Mouse (Mus musculus) liver, adult 2 months (tissue): ENCODE data around the gene Mcf2. TPM values are rescaled to one million over a fixed set of nuclear protein-coding genes. Genes with fewer than 3 reads are reported as not detected.
A peak's percentile ranks its signal among the peaks of the same experiment; 100 is the strongest.

ENCODE experiments used
- DNase-seq: peaks from one replicate; pipeline ENCODE4 v3.0.0-alpha.2; 2011; ENCODE audit warnings: low read depth, low spot score; ENCODE audit errors: extremely low read depth
- H3K27ac ChIP-seq: fragments of 200-500 bp; replicated peaks from 2 replicates; pipeline ENCODE4 v1.5.1; 2012; ENCODE audit warnings: low read depth, mild to moderate bottlenecking, control low read depth, inconsistent platforms, low read length; ENCODE audit not compliant: insufficient read depth
- H3K27me3 ChIP-seq: fragments of 200-500 bp; 2 replicates; pipeline ENCODE4 v1.6.1; 2012; ENCODE audit warnings: mild to moderate bottlenecking, moderate library complexity, low read length, inconsistent platforms; ENCODE audit not compliant: control insufficient read depth, insufficient read depth
- H3K36me3 ChIP-seq: fragments of 200-500 bp; 2 replicates; pipeline ENCODE4 v1.6.1; 2012; ENCODE audit warnings: low read length, inconsistent platforms; ENCODE audit not compliant: control insufficient read depth, insufficient read depth
- H3K4me1 ChIP-seq: fragments of 200-500 bp; 2 replicates; pipeline ENCODE4 v1.6.1; 2011; ENCODE audit warnings: low read length; ENCODE audit not compliant: control insufficient read depth, insufficient read depth
- H3K4me3 ChIP-seq: fragments of 200-500 bp; 2 replicates; pipeline ENCODE4 v1.5.1; 2011; ENCODE audit warnings: low read depth, mild to moderate bottlenecking, control low read depth, low read length, moderate library complexity; ENCODE audit not compliant: insufficient read depth
- H3K79me2 ChIP-seq: fragments of 200-500 bp; 2 replicates; pipeline ENCODE4 v1.6.1; 2012; ENCODE audit warnings: inconsistent platforms, mild to moderate bottlenecking, low read length, moderate library complexity; ENCODE audit not compliant: control insufficient read depth, insufficient read depth
- H3K9ac ChIP-seq: fragments of 200-500 bp; 2 replicates; pipeline ENCODE4 v1.6.1; 2012; ENCODE audit warnings: low read depth, mild to moderate bottlenecking, control low read depth, inconsistent platforms, low read length
- CTCF ChIP-seq: fragments of 200-500 bp; IDR thresholded peaks from 2 replicates; pipeline ENCODE4 v1.5.1; 2011; ENCODE audit warnings: low read depth, low read length, control low read depth
- POLR2A ChIP-seq: fragments of 200-500 bp; IDR thresholded peaks from 2 replicates; pipeline ENCODE4 v1.6.1; 2011; ENCODE audit warnings: low read length, control low read depth; ENCODE audit not compliant: insufficient read depth; ENCODE audit errors: extremely low read depth
- WGBS: fragments of 180-500 bp; shearing (Covaris S2); methylation state at CpG from one replicate; pipeline ENCODE4 v1.1.7; 2018; 5-methylcytosine and 5-hydroxymethylcytosine counted together
- polyA plus RNA-seq: library from polyadenylated mRNA; depleted of rRNA; stranded (reverse); fragments of >200 nt; gene quantifications from 2 replicates; pipeline ENCODE4 v1.2.3, GENCODE M21; 2012; rRNA removed
- total RNA-seq: library from RNA; depleted of rRNA; stranded (reverse); fragments of >200 nt; gene quantifications from 2 replicates; pipeline ENCODE4 v1.2.3, GENCODE M21; 2014; rRNA removed

The Mcf2 gene
- total and polyA plus RNA-seq, 2 experiments = not detected

- Histone ChIP-seq H3K27me3 (no peaks in the 10 kb centered on the region), H3K36me3 (peaks cover 15% of the 10 kb centered on the region), H3K4me1 (no peaks in the 10 kb centered on the region), H3K27ac (no peak overlapping the region), H3K9ac (no peak overlapping the region), H3K79me2 (no peaks in the 10 kb centered on the region), H3K4me3 (no peak overlapping the region)
- 74% methylated on average over 2 of the region's 2 CpGs for WGBS
- no peak for DNase-seq
- no peak for TF ChIP-seq POLR2A
- TF ChIP-seq CTCF = no peak
These were observed 157.3 kb downstream of the Mcf2 start for GRCm38 (mm10) chrX:60021595-60021994.

GRCm38 (mm10) chrX:60021007-60021406, 157.9 kb downstream of the Mcf2 start:
- Histone ChIP-seq H3K4me3 (no peak overlapping the region), H3K27me3 (no peaks in the 10 kb centered on the region), H3K27ac (no peak overlapping the region), H3K4me1 (no peaks in the 10 kb centered on the region), H3K79me2 (no peaks in the 10 kb centered on the region), H3K36me3 (peaks cover 15% of the 10 kb centered on the region), H3K9ac (no peak overlapping the region)
- 90% methylated on average over 4 of the region's 4 CpGs for WGBS
- TF ChIP-seq POLR2A (no peak), CTCF (no peak)
- DNase-seq = no peak

DNA sequence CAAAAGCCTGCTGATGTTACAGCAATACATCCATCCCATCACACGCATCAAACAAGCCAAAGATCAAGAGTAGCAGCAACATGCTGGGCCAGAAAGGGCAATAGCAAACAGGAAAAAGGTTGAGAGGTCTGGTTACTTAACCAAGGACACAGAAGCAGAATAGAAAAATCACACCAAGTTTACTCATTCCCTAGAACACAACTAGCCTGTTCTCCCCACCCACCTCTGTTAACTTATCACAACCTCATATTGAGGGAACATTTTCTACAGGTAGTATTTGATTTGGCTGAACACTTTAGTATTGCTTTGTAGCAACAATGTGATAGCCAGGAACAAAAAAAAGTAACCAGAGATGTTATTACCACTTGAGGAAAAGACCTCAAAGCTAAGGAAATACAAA, 164.3 kb downstream of the Mcf2 start:
- no peaks in the 10 kb centered on the region for H3K79me2 ChIP-seq
- peak; percentile 94 for DNase-seq
- WGBS = 31% methylated on average over 1 of the region's 1 CpGs
- peaks cover 7% of the 10 kb centered on the region for H3K36me3 ChIP-seq
- no peak overlapping the region for H3K4me3 ChIP-seq
- H3K4me1 ChIP-seq = peaks cover 7% of the 10 kb centered on the region; the same call in 1 of the 2 replicates
- TF ChIP-seq POLR2A = no peak
- no peak for TF ChIP-seq CTCF
- no peak overlapping the region for H3K9ac ChIP-seq
- no peak overlapping the region for H3K27ac ChIP-seq
- no peaks in the 10 kb centered on the region for H3K27me3 ChIP-seq

- Histone ChIP-seq H3K9ac (no peak overlapping the region), H3K4me1 (peaks cover 9% of the 10 kb centered on the region; the same call in 1 of the 2 replicates), H3K79me2 (no peaks in the 10 kb centered on the region), H3K27ac (peak overlapping the region; percentile 76), H3K36me3 (peaks cover 3% of the 10 kb centered on the region; the same call in 1 of the 2 replicates), H3K27me3 (no peaks in the 10 kb centered on the region), H3K4me3 (no peak overlapping the region)
- TF ChIP-seq CTCF = peak; percentile 48
- no peak for TF ChIP-seq POLR2A
- DNase-seq = peak; percentile 60
These were observed 165.7 kb downstream of the Mcf2 start for GRCm38 (mm10) chrX:60013084-60013676.

Other genes starting within 250 kb of the Mcf2 start
- 114 and 168 TPM in 2 replicates for gene F9, start 179.6 kb downstream of the Mcf2 start, total RNA-seq
- 24.5 and 30.2 TPM in 2 replicates for gene F9, start 179.6 kb downstream of the Mcf2 start, polyA plus RNA-seq